Mouse (Mus musculus) inflammation-experienced regulatory T-cells, adult 6 months (primary cell): ENCODE measurements around the gene Cfap43. TPM values are rescaled to one million over a fixed set of nuclear protein-coding genes. Genes with fewer than 3 reads are reported as not detected.

ENCODE experiments used
- ATAC-seq: one replicate; pipeline ENCODE4 v1.8.0; 2017
- polyA plus RNA-seq, 3 experiments: library from polyadenylated mRNA; unstranded; fragments of 100-300 nt; shearing (Covaris generic); gene quantifications; one replicate each; pipeline ENCODE4 v1.2.1; 2017

The Cfap43 gene
- under 1 TPM; 0.34 to 0.48 (median 0.38) TPM for polyA plus RNA-seq

- ATAC-seq, result peak; percentile 75
Observed at GRCm38 (mm10) chr19:47919126-47919965, at the start of gene Cfap43, which contains the start of gene Itprip. Gene Cfap43 (minus strand): TSS chr19:47919287. Gene Itprip (minus strand): TSS chr19:47919299.

GRCm38 (mm10) chr19:47958181-47958580 is 39.1 kb upstream of the Cfap43 start:
- no peak for ATAC-seq

DNA sequence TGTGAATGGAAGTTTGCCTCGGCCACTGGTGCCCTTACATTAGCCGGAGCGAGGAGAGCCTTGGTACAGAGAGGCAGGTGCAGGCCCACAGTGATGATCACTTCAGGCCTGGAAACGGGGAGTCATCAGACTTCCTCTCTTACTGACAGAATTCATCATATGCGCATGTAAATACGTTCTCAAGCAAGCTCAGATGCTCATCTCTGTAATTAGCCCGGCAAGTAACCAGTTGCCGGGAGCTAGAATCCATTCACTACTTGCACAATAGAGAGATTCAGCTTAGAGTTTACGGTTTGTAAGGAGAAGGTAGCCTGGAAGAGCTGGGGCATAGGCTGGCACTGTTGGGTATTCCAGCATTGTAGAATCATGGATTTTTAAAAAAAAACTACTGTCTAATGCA is 34.1 kb upstream of the Cfap43 start:
- ATAC-seq, result no peak

DNA sequence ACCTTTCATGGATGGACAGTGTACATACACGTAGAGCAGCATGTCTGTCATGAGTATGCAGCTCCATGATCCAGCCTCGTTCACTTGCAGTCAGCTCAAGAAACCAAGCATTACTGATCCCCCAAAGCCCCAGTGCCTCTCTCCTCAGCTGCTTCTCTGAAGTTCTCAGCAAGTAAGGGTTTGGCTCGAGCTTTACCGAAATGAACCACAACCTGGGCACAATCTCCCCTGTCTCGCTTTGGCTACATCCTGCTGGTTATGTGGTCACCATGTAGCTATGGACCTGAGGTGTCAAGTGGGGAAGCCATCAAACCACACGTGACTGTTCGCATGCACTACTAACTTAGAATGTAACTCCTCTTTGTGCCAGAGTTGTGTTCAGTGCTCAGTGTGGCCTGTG is 31.9 kb upstream of the Cfap43 start:
- ATAC-seq, result no peak

GRCm38 (mm10) chr19:47946821-47947465 is 27.9 kb upstream of the Cfap43 start:
- no peak for ATAC-seq

DNA sequence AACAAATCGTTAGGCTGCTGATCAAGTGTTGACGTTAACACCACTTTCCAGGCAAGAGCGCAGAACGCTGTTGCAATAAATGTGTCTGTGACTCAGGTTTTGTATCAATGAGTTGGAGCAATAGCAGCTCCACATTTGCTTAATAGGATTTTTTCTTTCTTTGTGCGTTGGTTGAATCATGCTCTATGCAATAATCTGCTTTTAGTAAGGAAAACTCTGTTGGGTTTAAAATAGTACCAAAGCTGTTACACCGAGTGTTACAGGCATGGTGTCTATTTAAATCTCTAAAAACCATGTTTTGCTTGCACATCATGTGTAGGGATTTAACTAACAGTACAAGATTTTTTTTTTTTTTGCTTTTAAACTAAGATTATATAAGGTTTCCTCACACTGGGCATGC is 20.3 kb upstream of the Cfap43 start:
- no peak for ATAC-seq

DNA sequence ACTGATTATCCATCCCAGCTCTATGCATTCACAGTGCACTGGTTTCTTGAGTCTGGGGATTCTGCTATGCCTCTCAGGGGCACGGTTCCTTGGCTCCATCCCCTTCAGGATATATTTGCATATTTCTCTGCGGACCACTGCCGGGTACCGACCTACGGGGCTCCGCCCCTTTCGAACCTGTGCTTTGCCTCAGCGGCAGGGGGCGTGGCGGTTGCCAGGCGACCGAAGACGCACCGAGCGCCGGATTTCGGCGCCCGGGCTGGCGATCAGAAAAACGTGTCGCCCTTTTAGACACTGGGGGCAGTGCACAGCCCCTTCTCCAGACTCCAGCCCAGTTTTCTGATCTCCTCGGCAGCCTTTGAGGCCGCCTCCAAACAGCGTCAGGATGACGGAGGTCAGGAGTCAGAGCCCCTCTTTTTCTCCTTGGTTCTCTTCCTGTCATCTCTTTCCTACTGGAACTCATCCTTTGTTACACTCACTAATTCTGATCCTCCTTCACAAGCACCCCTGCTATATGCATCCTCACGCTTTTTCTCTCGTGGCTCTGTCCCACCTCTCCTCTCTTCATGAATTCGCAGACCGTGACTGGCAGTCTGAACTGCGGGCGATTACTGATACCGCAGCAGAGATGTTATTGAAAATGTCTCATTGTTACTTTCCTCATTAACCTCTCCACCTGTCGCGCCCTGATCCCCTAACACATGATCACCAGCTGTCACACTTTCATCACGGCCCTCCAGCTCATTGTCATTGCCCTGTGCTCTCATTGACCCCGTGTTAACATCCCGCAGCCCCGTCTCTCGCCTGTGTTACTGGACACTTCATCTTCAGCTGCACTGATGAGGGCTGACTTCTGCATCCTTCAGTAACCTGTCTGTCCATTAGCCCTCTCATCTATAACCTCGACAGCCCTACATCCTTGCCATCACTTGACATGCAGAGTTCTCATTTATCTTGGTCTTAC is 18.6 kb upstream of the Cfap43 start, which contains the start of gene Cfap58:
Gene Cfap58, plus strand, starts transcription at position 233 of the 964 bp plus-strand sequence.
- peak; percentile 94 for ATAC-seq

DNA sequence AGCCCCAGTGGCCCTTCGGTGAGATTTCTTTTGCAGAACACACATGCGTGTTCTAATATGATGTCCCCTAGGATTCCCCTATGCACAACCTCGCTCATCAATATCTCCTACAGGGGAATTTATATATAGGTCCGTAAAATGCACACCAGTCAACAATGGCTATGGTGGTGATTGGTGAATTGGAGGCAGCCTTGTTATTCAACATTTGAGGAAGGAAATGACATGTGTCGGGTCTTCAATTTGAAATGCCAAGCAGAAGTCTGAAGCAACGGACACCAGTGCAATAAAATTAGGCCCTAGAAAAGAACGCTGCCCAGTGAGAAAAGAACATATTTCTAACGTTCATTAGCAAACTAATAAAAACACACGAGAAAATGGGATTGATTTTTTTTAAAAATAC is 17.9 kb upstream of the Cfap43 start:
- no peak for ATAC-seq

DNA sequence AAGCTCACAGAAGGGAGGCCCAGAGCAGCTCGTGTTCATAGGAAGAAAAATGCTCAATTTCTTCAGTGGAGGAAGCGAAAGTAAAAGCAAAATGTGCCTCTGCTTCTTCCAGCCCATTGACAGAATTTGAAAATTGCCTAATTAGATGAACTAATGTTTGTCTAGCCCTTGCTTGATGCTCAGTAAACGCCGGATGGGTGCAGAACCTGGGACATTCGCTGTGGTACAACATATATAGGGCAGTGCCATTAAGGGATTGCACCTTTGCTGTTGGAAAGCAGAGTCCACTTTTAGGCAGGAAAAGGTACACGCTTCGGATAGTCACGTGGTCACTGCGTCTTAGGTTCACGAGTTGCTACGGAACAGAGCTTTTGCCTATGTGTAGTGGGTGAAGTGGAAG is 17.4 kb upstream of the Cfap43 start:
- no peak for ATAC-seq

DNA sequence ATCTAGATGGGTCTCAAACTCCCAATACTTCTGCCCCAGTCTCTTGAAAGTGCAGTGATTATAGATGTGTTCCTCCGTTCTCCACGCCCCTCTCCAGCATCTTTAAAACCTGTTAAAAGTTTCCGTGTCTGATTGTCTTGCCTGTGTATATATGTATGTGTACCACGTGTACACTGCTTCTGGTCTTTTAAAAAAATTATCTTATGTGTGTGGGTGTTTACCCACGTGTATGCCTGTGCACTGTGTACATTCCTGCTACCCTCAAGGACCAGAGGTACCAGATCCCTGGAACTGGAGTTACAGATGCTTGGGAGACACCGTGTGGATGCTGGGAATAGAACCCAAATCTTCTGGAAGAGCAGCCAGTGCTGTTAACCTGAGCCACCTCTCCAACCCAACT is 16.4 kb upstream of the Cfap43 start:
- ATAC-seq, result no peak

GRCm38 (mm10) chr19:47934636-47935238 is 15.7 kb upstream of the Cfap43 start:
- ATAC-seq, result no peak

- ATAC-seq, result no peak
Observed at GRCm38 (mm10) chr19:47934146-47934545, 15.1 kb upstream of the Cfap43 start.

DNA sequence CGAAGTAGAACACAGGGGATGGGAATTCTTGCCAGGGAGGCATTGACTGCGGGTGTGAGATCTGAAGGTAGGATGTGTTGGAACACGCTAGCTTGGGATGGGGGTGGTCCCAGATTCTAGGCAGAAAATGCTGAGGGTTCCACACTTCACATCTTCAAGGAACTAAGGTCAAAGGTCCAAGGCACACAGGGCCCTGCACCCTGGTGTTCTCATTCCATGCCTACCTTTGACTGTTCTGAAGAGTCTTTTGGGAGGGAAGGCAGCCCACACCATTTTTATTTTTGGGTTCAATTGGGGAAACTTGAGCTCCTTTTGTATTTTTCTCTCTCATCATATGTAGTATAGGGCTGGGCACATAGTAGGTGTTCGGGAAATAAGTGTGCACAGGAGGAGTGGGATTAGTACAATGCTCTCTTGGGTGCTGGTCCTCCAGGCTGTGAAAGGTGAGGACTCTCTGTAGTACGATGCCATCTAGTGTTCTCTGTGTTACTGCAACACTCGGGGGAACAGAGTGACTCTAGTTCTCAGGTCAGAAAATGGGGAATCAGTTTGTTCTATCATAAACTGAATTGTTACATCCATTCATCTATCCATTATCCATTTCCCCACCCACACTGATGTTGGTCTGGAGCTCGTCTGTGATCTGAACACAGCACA is 13.0 kb upstream of the Cfap43 start:
- ATAC-seq, result peak; percentile 85

- no peak for ATAC-seq
Observed at GRCm38 (mm10) chr19:47929043-47929442, 10.0 kb upstream of the Cfap43 start.

GRCm38 (mm10) chr19:47927032-47927431 is 7.9 kb upstream of the Cfap43 start:
- ATAC-seq, result no peak

GRCm38 (mm10) chr19:47925819-47926218 is 6.7 kb upstream of the Cfap43 start:
- ATAC-seq, result no peak

- ATAC-seq, result no peak
Observed at GRCm38 (mm10) chr19:47919966-47920375, 884 bp upstream of the Cfap43 start.

GRCm38 (mm10) chr19:47918455-47919101 is 509 bp downstream of the Cfap43 start:
- ATAC-seq, result peak; percentile 30

DNA sequence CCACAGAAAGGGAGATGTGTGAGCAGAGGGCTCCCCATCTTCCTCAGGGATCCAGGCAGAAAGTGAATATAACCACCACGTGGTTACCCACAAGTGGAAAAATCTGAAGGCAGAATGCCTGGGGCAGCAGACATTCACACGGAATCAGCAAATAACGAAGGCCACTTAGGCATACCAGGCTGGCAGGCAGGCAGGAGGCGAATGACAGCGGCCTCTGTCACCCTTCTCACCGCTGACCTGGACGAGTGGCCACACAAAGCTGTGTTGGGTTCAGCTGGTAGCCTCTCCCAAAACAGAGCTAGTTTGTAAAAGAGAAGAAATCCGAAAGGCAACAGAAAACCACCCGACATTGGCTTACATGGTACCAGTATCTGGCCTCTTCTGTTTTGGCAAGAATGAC is 1.1 kb downstream of the Cfap43 start:
- ATAC-seq, result no peak

GRCm38 (mm10) chr19:47917396-47917795 is 1.7 kb downstream of the Cfap43 start:
- ATAC-seq, result no peak

- peak; percentile 29 for ATAC-seq
Observed at GRCm38 (mm10) chr19:47915251-47915650, 3.8 kb downstream of the Cfap43 start.
